In genomic region chr13:97960142-97960541, GRCm38 (mm10) we compare ENCODE assay signal across 24 mouse cellular contexts.
"Had no signal": no experiment of that assay in that cellular context is flagged by ENCODE, and none has a peak within 500 bp of the region (broad histone marks: within the 10 kb centered on the region; RNA-seq: fewer than 3 reads in every experiment).

No protein-coding gene starts in this region.

- H3K9ac ChIP-seq: kidney, embryonic 15.5 days; limb, embryonic 13.5 days; liver, embryonic 12.5 days; liver, embryonic 15.5 days; lung, embryonic 15.5 days; midbrain, embryonic 12.5 days; neural tube, embryonic 13.5 days; stomach, embryonic 15.5 days had no signal

- DNase-seq: kidney, adult 11 months; kidney, adult 8-10 months; kidney, postnatal 10 days; kidney, postnatal 36 days; layer of hippocampus, adult 9-11 months; liver; lung, adult 18-20 months; lung, postnatal 10 days; lung, postnatal 36 days; retina, postnatal 1 day; right cerebral cortex, postnatal 25 days; spleen, adult 18-20 months; thymus, postnatal 25 days had no signal

- H3K4me1 ChIP-seq: liver, embryonic 12.5 days; liver, embryonic 15.5 days; megakaryocyte, embryonic 14.5 days; stomach, embryonic 15.5 days had no signal

- H3K27ac ChIP-seq: kidney, embryonic 15.5 days; limb, embryonic 10.5 days; limb, embryonic 13.5 days; liver, embryonic 12.5 days; liver, embryonic 15.5 days; lung, embryonic 15.5 days; midbrain, embryonic 12.5 days; neural tube, embryonic 13.5 days; stomach, embryonic 15.5 days had no signal

- H3K9me3 ChIP-seq: kidney, embryonic 15.5 days; limb, embryonic 10.5 days; limb, embryonic 13.5 days; liver, embryonic 12.5 days; liver, embryonic 15.5 days; lung, embryonic 15.5 days; megakaryocyte, embryonic 14.5 days; midbrain, embryonic 12.5 days; neural tube, embryonic 13.5 days; stomach, embryonic 15.5 days had no signal

- ATAC-seq: liver, embryonic 12.5 days had no signal

- H3K4me2 ChIP-seq: kidney, embryonic 15.5 days; limb, embryonic 13.5 days; liver, embryonic 12.5 days; liver, embryonic 15.5 days; lung, embryonic 15.5 days; neural tube, embryonic 13.5 days; stomach, embryonic 15.5 days had no signal

- H3K4me3 ChIP-seq: kidney, embryonic 15.5 days; limb, embryonic 10.5 days; limb, embryonic 13.5 days; liver, embryonic 12.5 days; liver, embryonic 15.5 days; lung, embryonic 15.5 days; megakaryocyte, embryonic 14.5 days; midbrain, embryonic 12.5 days; myocyte; neural tube, embryonic 13.5 days; stomach, embryonic 15.5 days had no signal

- H3K27me3 ChIP-seq: kidney, embryonic 15.5 days; limb, embryonic 13.5 days; liver, embryonic 12.5 days; liver, embryonic 15.5 days; lung, embryonic 15.5 days; megakaryocyte, embryonic 14.5 days; neural tube, embryonic 13.5 days; stomach, embryonic 15.5 days had no signal

- H3K36me3 ChIP-seq: liver, embryonic 12.5 days; liver, embryonic 15.5 days; lung, embryonic 15.5 days; midbrain, embryonic 12.5 days; neural tube, embryonic 13.5 days had no signal
